Mouse (Mus musculus): Measurements from ENCODE around the gene Tgm5.

- TF ChIP-seq CTCF (IDR thresholded peaks at IDR 0.05; ENCODE audit: low read depth, low read length), result no peak
- TF ChIP-seq GATA1 (IDR thresholded peaks at IDR 0.05; ENCODE audit: borderline replicate concordance, low read length), result no peak
- no peak for TF ChIP-seq TAL1 (conservative IDR thresholded peaks at IDR 0.05; ENCODE audit: low read depth, low read length)
- no peak for TF ChIP-seq GATA2 (IDR thresholded peaks at IDR 0.05; ENCODE audit: borderline replicate concordance, low read depth, low read length)
- TF ChIP-seq POLR2AphosphoS5 (IDR thresholded peaks at IDR 0.05; ENCODE audit: insufficient replicate concordance, low read depth, low read length), result no peak
These were observed 24.3 kb downstream of the Tgm5 start for GRCm38 (mm10) chr2:121061315-121061714.

Data from G1E (cell line).